8 mouse cellular contexts compared by ENCODE assay signal in the genomic region with DNA sequence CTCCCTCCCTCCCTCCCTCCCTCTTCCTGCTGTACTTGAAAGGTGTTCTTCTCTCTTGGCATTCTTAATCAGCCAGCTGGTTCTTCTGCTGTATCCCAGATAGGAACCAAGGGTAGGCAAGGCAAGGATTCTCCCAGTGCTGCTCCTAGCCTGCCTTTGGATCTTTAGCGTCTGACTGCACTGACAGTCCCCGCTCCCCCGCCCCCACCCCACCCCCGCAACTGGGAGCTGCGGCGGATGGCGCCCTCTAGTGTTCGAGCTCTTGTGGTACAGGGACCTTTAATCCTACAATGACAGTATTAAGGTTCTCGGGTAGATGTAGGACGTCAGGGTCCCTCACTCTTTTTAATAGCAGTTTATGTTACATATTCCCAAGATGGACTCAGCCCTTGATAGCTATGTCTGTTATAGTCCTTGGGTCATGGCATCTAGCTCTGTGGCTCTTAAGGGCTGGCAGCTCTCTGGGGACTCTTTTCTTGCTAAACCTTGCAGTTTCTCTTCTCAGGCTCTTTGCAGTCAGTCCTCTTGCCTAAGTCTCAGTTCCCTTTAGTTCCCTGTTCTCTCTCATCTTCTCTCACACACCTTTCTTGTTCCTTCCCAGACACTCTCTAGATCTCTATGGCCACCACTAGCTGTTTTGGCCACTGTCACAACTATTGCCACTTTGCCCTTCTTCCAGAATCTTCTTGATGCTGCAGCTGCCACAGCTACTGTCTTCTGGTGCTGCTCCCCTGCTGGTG.
A peak's percentile ranks its signal among the peaks of the same experiment; 100 is the strongest.
DNase-seq lines count a peak whose midpoint lies in the region; ATAC-seq and TF ChIP-seq lines count a peak whose summit lies in the region.

No protein-coding gene starts in this region.

- no peaks in the 10 kb centered on the region for H3K79me2 ChIP-seq in C2C12 (ENCODE audit: control insufficient read depth, insufficient read depth)

- no peak overlapping the region for H3K4me3 ChIP-seq in C2C12 (ENCODE audit: insufficient read depth, poor library complexity, severe bottlenecking)
- no peak overlapping the region for H3K4me3 ChIP-seq in embryonic facial prominence, embryonic 12.5 days
- no peak overlapping the region for H3K4me3 ChIP-seq in heart, embryonic 14.5 days (ENCODE audit: control insufficient read depth in 1 of 2, insufficient read depth in 1 of 2, low read depth in 1 of 2, low read length in 2 of 2)
- no peak overlapping the region for H3K4me3 ChIP-seq in liver, embryonic 11.5 days (ENCODE audit: low read depth, low read length)

- H3ac ChIP-seq in C2C12 (ENCODE audit: control insufficient read depth, insufficient read length, low read depth) = no peak overlapping the region

- H3K4me2 ChIP-seq in embryonic facial prominence, embryonic 12.5 days (replicated peaks) = peak overlapping the region; percentile 20
- H3K4me2 ChIP-seq in heart, embryonic 14.5 days (ENCODE audit: low read length) = peak overlapping the region; percentile 24; the same call in 1 of the 2 replicates
- 0 out of 2 replicates have a peak overlapping the region, but pooled peaks have one; percentile 26 for H3K4me2 ChIP-seq in liver, embryonic 11.5 days

- DNase-seq in adrenal gland, postnatal 14 days = peak; percentile 84
- peak; percentile 80 for DNase-seq in kidney, postnatal 10 days
- peak; percentile 64 for DNase-seq in liver, embryonic 11.5 days (ENCODE audit: low spot score)
- DNase-seq in naive thymus-derived CD4-positive, alpha-beta T cell, adult 2 months (ENCODE audit: low read depth) = peak; percentile 59
- DNase-seq in testis, postnatal 10 days (ENCODE audit: low spot score) = peak; percentile 85

- 0 out of 2 replicates have a peak, but pooled peaks have one; percentile 17 for ATAC-seq in embryonic facial prominence, embryonic 12.5 days (ENCODE audit: insufficient number of reproducible peaks, insufficient read depth, low FRiP score, low TSS enrichment)
- ATAC-seq in heart, embryonic 14.5 days (ENCODE audit: insufficient number of reproducible peaks, insufficient read depth, low FRiP score, low read depth) = no peak
- peak; percentile 52; the same call in 1 of the 2 replicates for ATAC-seq in liver, embryonic 11.5 days (replicated peaks; ENCODE audit: low FRiP score)

- H3K27ac ChIP-seq in embryonic facial prominence, embryonic 12.5 days = no peak overlapping the region
- no peak overlapping the region for H3K27ac ChIP-seq in heart, embryonic 14.5 days (replicated peaks in 1 of 2; ENCODE audit: control insufficient read depth in 1 of 2, insufficient read depth in 1 of 2, low read depth in 2 of 2, low read length in 2 of 2)
- H3K27ac ChIP-seq in liver, embryonic 11.5 days (ENCODE audit: low read depth, low read length) = no peak overlapping the region

- 1% methylated on average over 10 of the region's 10 CpGs for WGBS in embryonic facial prominence, embryonic 12.5 days
- under 1% methylated on average over 10 of the region's 10 CpGs for WGBS in heart, embryonic 14.5 days
- WGBS in liver, embryonic 11.5 days = 0% methylated on average over 10 of the region's 10 CpGs

- no peaks in the 10 kb centered on the region for H3K36me3 ChIP-seq in C2C12 (ENCODE audit: control insufficient read depth, insufficient read depth)
- no peaks in the 10 kb centered on the region for H3K36me3 ChIP-seq in embryonic facial prominence, embryonic 12.5 days
- H3K36me3 ChIP-seq in heart, embryonic 14.5 days (ENCODE audit: control insufficient read depth, insufficient read depth, low read length) = no peaks in the 10 kb centered on the region
- no peaks in the 10 kb centered on the region for H3K36me3 ChIP-seq in liver, embryonic 11.5 days (ENCODE audit: control insufficient read depth, insufficient read depth, low read length)

- H3K27me3 ChIP-seq in C2C12 (ENCODE audit: control insufficient read depth, insufficient read depth, insufficient read length) = peaks cover 15% of the 10 kb centered on the region
- no peaks in the 10 kb centered on the region for H3K27me3 ChIP-seq in embryonic facial prominence, embryonic 12.5 days
- no peaks in the 10 kb centered on the region; the same call in none of the 2 replicates for H3K27me3 ChIP-seq in heart, embryonic 14.5 days (ENCODE audit: control insufficient read depth, insufficient read depth, low read length)
- H3K27me3 ChIP-seq in liver, embryonic 11.5 days (replicated peaks; ENCODE audit: control insufficient read depth, insufficient read depth, low read length) = peaks cover 8% of the 10 kb centered on the region; the same call in 1 of the 2 replicates

- H3K9me3 ChIP-seq in embryonic facial prominence, embryonic 12.5 days = no peaks in the 10 kb centered on the region
- H3K9me3 ChIP-seq in heart, embryonic 14.5 days (ENCODE audit: control insufficient read depth, low read length) = no peaks in the 10 kb centered on the region
- no peaks in the 10 kb centered on the region for H3K9me3 ChIP-seq in liver, embryonic 11.5 days (ENCODE audit: control insufficient read depth, low read length)

- H3K9ac ChIP-seq in embryonic facial prominence, embryonic 12.5 days = no peak overlapping the region
- no peak overlapping the region for H3K9ac ChIP-seq in heart, embryonic 14.5 days (ENCODE audit: low read length)
- H3K9ac ChIP-seq in liver, embryonic 11.5 days (ENCODE audit: low read depth, low read length) = no peak overlapping the region

- no peaks in the 10 kb centered on the region for H3K79me3 ChIP-seq in C2C12 (ENCODE audit: low read depth)

- peaks cover 15% of the 10 kb centered on the region; the same call in 1 of the 2 replicates for H3K4me1 ChIP-seq in embryonic facial prominence, embryonic 12.5 days
- peaks cover 6 to 16% of the 10 kb centered on the region in 2 experiments for H3K4me1 ChIP-seq in heart, embryonic 14.5 days (ENCODE audit: control insufficient read depth in 2 of 2, insufficient read depth in 2 of 2, low read length in 2 of 2)
- no peaks in the 10 kb centered on the region for H3K4me1 ChIP-seq in liver, embryonic 11.5 days (replicated peaks; ENCODE audit: control insufficient read depth, insufficient read depth, low read length)

- peak; percentile 9 for TF ChIP-seq CTCF in C2C12 (IDR thresholded peaks at IDR 0.05; ENCODE audit: control insufficient read depth, insufficient read depth, insufficient read length)

TF ChIP-seq in C2C12, 6 proteins besides CTCF, POLR2A, EP300 and RAD21:
- TF ChIP-seq FOSL1 (IDR thresholded peaks at IDR 0.05; ENCODE audit: insufficient read depth, low read length, poor library complexity, severe bottlenecking) (no peak), USF1 (IDR thresholded peaks at IDR 0.05; ENCODE audit: low read depth) (no peak), MYOD1 (IDR thresholded peaks at IDR 0.05; ENCODE audit: control insufficient read depth, insufficient read length, low read depth) (no peak), CEBPB (IDR thresholded peaks at IDR 0.05; ENCODE audit: low read depth) (no peak), MYOG (IDR thresholded peaks at IDR 0.05; ENCODE audit: control insufficient read depth, extremely low read depth, insufficient read length) (no peak), MAX (IDR thresholded peaks at IDR 0.05) (no peak)
